Mouse (Mus musculus): ENCODE data around the gene Hyal3. TPM values are rescaled to one million over a fixed set of nuclear protein-coding genes. Genes with fewer than 3 reads are reported as not detected.

The Hyal3 gene
- polyA plus RNA-seq (2012; fragmentation: generic; extraction: Trizol): under 1 TPM; 0.06 to 0.94 TPM

DNA sequence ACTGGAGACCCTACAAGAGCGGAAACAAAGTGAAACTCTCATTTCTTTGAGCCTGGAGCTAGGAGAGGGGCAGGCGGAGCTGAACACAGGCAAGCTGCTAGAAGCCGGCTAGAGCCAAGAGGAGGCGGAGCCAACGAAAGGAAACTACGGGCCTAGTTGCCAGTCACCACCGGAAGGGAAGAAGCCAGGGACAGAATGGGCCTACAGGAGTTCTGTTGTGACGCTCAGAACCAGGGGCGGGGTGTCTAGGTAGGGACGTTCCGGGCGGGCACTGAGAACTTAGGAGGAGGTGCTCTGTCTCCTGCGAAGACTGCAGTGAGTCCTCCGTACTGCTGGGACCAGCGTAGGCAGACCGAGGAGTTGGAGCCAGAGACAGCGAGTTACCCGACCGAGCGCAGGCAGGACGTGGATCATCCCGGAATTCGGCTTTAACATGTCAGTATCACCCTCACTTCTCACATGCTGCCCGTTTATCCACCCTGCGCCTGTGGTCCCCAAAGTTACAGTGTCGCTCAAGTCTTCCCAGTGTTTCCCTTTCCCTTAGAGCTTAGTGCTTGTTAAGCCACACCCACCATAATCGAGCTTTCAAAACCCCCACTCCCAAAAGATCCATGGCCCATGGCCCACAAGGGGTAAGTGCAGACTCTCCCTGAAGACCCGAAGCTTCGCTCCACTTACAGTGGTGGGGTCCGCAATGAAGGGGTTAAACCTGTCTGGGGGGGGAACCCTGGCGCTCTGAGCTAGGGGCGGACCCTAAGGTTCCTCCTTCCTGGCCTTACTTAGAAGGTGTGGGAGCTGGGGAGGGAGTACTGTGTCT lies at the start of gene Hyal3:
Hyal3 (plus strand) TSS at position 318 of the 817 bp plus-strand sequence.

DNA sequence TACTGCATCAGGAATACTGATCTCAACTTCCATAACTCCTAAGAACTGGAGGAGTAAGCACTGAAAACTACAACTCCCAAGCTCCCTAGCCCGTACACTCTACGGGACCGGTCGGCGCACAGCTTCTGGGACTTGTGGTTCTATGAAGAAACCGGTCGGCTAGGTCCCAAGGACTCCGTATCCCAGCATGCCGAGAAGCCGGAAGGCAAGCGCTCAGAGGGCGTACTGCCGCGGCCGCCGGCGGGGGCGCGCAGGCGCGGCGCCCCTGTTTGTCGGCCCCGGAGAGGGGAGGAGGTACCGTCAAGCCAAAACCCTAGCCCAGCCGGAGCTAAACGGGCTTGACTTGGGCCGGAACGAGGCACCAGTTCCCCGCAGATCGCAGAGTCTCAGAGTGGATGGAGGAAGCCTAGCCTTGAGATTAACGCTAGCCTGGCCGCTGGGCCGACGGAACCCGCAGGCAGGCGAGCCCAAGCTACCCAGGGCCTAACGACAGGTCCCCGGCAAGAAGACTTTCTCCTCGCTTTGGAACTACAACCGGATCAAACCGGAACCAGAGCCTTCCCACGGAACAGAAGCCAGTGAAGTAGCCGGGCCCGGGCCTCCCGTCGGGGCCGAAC lies 46.7 kb upstream of the Hyal3 start, which contains the start of gene Tmem115:
Tmem115 (plus strand) TSS at position 155 of the 617 bp plus-strand sequence.

DNA sequence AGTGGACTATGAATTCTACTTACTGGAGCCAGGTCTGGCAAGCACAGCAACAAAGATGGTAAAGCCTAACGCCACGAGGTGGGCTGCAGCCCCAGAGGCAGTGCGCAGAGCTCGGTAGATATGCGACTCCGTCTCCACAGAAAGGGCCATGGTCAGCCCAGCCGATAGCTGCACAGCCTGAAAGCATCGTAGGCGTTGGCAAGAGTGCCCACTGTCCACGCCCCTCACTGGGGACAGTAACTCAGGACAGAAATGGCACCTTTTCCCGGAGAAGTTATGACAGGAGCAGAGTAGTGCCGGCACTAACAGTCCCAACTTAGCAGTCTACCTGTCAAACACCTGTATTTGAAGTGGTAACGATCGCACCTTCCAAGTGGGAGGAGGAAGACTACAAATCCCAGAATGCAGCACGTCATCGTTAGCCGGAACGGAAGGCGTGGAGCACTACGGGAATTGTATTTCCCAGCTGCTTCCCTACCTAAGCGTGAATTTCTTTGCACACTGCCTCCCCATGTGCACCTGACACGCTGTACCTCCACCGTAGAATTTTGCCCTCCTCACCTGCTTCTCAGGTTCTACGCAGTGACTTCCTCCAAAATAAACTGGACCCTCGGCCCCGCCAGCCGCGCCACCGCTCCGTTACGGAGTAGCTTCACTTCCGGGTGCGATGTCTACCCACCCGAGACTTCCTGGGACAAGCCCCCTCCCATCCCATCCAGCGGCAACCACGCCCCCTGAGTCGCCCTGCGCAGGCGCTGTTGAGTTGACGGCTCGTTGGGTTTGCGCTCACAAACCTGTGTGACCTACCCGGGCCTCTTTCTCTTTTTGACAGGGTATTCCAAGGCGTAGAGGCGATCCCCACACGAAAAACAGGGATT lies 38.9 kb upstream of the Hyal3 start, which contains the start of the genes Cyb561d2 and Nprl2:
Cyb561d2 (minus strand) TSS at position 720 of the 878 bp plus-strand sequence.
Nprl2 (plus strand) TSS at position 753 of the 878 bp plus-strand sequence.

DNA sequence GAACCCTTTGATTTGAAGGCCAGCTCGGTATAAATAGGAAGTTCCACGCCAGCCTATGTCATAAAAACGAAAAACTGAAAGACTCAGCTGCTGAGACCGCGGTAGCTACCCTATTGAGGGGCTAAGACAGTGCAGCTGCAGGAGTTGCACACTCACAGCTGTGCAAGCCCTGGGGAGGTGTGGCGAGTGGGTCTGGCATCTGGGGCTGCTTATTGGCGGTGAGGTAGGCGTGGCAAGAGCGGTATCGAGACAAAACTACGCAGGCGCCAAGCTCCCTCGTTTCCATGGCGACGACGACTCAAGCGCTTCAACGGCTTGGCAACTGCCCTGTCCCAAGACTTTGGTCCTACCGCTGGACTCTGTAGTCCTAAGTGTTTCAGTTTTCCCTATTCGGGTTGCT lies 33.6 kb upstream of the Hyal3 start, which contains the start of gene Zmynd10:
Zmynd10 (plus strand) TSS at position 273 of the 400 bp plus-strand sequence.

DNA sequence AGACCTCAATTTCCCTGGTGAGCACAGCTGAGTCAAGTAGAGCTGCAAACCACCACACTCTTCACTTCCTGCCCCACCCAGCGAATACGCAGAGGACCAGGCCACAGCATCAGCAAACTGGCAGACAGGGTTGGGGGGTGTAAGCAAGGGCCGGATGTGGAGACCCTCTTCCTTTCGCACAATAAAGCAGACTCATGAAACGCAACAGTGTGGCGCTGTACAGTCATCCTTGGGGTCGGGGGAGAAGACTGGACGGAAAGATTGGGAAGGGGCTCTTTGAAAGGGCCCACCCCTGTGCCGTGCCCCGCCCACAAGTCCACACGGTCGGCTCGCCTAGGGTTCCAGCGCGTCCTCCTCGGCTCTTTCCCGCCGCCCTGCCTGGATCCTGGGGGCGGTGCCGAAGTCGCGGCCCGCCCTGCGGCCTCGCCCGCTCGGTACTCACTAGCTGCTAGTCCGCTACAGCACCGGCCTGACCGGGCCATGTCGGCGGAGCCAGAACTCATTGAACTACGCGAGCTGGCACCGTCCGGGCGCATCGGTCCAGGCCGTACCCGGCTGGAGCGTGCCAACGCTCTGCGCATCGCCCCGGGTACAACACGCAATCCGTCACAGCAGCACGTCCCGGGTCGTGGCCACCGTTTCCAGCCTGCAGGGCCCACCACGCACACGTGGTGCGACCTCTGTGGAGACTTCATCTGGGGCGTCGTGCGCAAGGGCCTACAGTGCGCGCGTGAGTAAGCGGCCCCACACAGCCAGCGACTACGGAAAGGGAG lies 29.3 kb upstream of the Hyal3 start, which contains the start of gene Rassf1:
Rassf1 (plus strand) TSS at position 439 of the 773 bp plus-strand sequence.

DNA sequence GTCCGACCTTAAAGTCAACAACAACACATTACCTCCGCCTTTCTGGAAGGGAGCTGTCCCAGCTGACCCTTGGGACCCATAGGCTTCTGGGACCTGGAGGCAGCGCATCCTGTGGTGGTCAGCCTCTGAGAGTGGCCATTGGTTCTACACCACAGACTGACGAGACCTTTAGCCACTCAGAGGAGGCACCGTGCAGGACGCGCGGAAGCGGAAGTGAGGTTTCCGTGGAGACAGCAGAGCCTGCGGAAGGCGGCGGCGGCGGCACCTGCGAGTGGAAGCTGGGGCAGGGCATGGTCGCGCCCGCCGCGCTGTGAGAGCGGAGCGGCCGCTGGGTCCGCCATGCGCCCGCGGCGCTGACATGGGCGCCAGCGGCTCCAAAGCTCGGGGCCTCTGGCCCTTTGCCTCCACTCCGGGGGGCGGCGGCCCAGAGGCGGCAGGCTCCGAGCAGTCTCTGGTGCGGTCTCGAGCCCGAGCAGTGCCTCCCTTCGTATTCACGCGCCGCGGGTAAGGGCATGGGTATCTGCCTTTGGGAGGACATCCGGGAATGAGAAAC lies 17.5 kb upstream of the Hyal3 start, which contains the start of gene Tusc2:
Tusc2 (plus strand) TSS at position 227 of the 553 bp plus-strand sequence.

DNA sequence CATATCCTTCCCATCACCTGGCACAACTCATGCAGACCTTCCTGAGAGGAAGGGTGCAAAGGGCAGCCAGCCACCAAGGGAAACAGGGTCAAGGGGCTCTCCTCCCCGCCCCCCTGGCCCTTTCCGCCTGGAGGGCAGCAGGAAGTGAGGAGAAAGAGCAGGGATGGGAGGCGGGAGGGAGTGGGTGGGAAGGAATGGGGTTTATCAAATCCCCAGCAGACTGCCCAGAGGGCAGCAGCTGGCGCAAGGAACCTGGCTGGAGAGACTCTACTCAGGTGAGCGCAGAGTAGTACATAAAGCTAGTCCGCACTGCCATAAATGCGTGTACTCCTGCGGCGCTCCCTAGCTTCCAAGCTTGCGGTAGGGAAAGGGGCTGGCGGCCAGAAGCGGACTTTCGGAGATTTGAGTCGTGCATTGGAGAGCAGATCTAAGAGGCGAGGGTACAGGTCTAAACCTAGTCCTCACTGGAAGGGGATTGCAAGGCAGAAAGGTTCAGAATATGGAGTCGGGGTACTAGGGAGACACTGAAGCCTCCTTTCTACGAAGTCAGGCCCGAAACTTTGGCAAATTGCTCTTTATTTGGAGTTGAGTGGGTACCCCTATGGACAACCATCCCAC lies 12.8 kb upstream of the Hyal3 start, which contains the start of gene Hyal2:
Hyal2 (plus strand) TSS at position 244 of the 618 bp plus-strand sequence.

DNA sequence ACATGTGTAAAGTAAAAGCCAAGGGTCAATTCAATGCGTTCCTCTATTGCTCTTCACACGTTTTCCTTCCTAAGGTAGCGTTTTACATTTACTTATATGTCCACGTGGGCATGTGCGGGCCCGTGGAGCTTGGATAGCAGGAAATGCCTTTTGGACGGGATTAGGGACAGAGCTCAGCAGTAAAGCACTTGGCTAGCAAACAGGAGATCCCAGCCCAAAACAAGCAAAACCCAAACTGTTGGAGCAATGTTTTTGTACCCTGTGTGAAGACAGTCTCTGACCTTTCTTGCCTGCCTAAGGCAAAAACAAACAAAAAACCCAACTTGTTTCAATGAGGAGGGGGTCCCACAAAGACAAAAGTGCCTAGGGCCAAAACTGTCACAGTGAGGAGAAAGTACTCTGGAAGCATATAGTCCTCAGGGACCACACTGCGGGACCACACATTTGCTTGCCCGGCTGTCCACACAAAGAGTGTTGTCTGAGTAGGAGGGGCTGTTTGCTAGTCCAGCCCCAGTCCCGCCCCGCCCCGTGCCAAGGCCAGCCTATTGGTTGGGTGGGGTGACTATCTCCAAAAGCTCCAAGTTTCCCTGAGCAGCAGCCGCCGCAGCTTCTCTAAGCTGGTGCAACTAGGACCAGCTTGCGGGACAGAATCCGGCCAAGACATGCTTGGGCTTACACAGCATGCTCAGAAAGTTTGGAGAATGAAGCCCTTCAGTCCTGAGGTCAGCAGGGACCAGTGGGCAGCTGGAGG lies 4.1 kb upstream of the Hyal3 start, which contains the start of gene Hyal1:
Hyal1 (plus strand) TSS at position 571 of the 751 bp plus-strand sequence.

DNA sequence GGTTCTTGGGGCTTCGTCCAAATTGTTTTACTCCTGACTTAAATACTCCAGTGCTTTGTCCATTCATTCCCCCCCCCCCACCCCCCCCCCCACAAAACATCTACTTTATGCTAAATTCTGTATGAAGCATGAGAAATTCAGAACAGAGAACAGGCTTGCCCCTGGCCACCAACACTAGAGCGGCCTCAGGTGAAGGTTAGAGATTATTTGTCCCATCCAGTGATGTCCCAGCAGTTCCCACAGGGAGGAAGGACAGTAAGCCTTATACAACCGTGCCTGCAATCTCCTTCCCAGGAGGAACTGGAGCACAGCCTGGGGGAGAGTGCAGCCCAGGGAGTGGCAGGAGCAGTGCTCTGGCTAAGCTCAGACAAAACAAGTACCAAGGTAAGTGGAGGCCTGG lies 2.0 kb upstream of the Hyal3 start, which contains the start of gene Naa80:
Naa80 (plus strand) TSS at position 301 of the 400 bp plus-strand sequence.

DNA sequence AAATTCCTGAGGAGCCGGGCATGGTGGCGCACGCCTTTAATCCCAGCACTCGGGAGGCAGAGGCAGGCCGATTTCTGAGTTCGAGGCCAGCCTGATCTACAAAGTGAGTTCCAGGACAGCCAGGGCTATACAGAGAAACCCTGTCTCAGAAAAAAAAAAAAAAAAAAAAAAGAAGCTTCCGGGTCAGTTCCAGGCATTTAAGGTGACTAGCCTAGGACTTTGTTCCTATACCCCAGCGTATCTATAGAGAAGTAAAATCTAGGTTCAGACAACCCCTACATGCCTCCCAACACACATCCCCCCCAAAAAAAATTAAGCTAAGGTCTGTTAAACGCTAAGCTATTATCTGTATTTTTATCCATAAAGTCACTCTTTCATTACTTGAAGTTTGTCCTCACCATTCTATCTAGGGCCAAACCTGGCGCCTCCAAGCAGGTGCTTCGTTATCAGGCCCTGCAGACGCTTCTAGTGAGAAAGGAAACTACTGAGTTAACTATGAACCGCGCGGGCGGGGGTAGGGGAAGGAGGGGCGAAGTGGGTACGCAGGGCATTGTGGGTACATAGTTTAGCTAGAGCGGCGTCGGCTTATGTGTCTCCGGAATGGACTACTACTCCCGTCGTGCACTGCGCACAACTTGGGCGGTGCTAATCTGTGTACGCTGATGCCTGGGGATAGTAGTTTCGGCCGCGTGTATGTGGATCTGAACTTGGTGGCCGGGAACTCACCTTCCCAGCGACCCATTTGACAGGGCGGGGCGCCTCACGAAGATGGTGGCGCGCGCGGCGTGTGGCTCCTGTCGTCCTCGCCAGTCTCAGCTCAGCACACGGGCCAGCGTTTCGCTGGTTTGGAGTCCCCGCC lies 6.6 kb downstream of the Hyal3 start, which contains the start of gene Ifrd2:
Ifrd2 (plus strand) TSS at position 669 of the 859 bp plus-strand sequence.

DNA sequence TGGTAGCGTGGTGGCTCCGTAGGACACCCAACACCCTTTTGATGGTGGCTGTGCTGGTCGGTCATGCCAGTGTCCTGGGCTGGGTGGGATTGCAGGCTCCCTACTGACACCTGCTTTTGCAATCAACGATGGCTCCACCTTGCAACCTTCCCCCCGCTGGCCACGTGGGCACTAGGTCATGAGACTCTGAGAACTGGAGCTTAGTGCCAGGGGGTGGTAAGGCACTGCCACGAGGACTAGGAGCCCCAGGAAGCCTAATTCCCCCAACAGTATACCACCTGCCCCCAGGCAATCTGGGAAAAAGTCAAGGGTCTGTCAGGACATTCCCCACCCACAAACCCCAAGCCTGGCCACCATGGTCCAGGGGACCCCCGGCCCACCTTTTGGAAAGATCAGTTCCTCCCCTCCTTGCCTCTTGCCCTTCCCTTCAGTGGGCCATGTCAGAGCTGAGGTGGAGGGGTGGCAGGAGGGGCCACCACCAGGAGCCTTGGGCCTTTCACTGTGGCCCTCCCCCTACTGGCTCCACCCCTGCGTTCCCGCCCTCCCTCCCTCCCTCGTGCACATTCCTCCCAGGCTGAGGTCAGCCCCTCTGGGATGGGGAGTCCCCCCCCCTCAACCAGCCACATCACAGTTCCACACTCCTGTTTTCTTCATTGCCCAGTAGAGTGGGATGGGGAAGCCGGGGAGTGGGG lies 28.3 kb downstream of the Hyal3 start, which contains the start of gene Sema3b:
Sema3b (minus strand) TSS at position 489 of the 692 bp plus-strand sequence.

DNA sequence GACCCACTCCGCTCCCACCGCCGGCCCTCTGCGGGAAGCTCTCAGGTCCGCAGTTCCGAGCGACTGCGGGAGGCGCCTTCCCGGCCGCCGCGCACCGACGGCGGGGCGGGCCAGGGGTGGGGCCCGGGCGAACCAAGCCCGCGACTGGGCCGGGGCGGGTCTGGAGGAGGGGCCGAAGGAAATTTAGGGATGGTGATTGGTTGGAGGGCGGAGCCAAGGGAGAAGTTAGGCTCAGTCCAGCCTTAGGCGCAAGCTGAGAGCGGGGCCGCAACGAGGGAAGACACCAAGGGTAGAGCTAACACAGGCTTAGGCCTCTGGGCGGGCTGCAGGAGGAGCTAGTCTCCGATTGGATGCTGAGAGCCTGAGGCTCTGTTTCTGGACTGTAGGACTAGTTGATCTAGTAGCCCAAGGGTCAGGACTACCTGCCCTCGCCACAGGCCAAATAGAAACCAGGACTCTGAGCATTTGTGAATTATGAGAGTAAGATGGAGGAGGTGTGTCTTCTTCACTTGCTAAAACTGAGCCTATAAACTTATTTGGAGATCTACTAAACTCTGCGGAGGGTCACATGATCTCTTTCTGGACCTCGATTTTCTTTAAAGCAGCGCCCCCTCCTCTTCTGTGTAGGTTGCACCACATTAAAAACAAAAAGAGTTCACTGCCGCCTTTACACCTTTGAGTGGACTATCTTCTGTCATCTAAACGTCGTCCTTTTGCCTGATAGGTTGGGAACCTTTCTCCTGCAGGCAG lies 54.8 kb downstream of the Hyal3 start, which contains the start of gene Gnai2:
Gnai2 (minus strand) TSS at position 89 of the 750 bp plus-strand sequence.

Other genes with a start within 250 kb of the Hyal3 start
- 1 to 10 TPM; 5.8 to 8.9 TPM for gene Hemk1, start 242.5 kb upstream of the Hyal3 start, polyA plus RNA-seq (2012; fragmentation: generic; extraction: Trizol)
- gene 6430571L13Rik, start 240.2 kb upstream of the Hyal3 start, polyA plus RNA-seq (2012; fragmentation: generic; extraction: Trizol): under 1 TPM; 0.08 to 0.24 TPM
- not detected for gene Cacna2d2, start 181.2 kb upstream of the Hyal3 start, polyA plus RNA-seq (2012; fragmentation: generic; extraction: Trizol)
- gene Tmem115, start 46.9 kb upstream of the Hyal3 start, polyA plus RNA-seq (2012; fragmentation: generic; extraction: Trizol): 10 to 100 TPM; 32.7 to 48.9 TPM
- gene Cyb561d2, start 38.6 kb upstream of the Hyal3 start, polyA plus RNA-seq (2012; fragmentation: generic; extraction: Trizol): 10 to 100 TPM; 29.6 to 37.6 TPM
- 10 to 100 TPM in 1 of 2 experiments, 1 to 10 TPM in 1; 9.4 to 26.1 TPM for gene Nprl2, start 38.6 kb upstream of the Hyal3 start, polyA plus RNA-seq (2012; fragmentation: generic; extraction: Trizol)
- gene Zmynd10, start 33.5 kb upstream of the Hyal3 start, polyA plus RNA-seq (2012; fragmentation: generic; extraction: Trizol): 1 to 10 TPM in 1 of 2 experiments, under 1 TPM in 1; 0.35 to 1.9 TPM
- 10 to 100 TPM in 1 of 2 experiments, 1 to 10 TPM in 1; 5.5 to 34.0 TPM for gene Rassf1, start 29.3 kb upstream of the Hyal3 start, polyA plus RNA-seq (2012; fragmentation: generic; extraction: Trizol)
- 10 to 100 TPM; 17.5 to 22.1 TPM for gene Tusc2, start 17.6 kb upstream of the Hyal3 start, polyA plus RNA-seq (2012; fragmentation: generic; extraction: Trizol)
- gene Hyal2, start 12.9 kb upstream of the Hyal3 start, polyA plus RNA-seq (2012; fragmentation: generic; extraction: Trizol): 10 to 100 TPM; 21.8 to 40.8 TPM
- gene Hyal1, start 3.9 kb upstream of the Hyal3 start, polyA plus RNA-seq (2012; fragmentation: generic; extraction: Trizol): 1 to 10 TPM; 1.3 to 6.7 TPM
- gene Naa80, start 1.9 kb upstream of the Hyal3 start, polyA plus RNA-seq (2012; fragmentation: generic; extraction: Trizol): 10 to 100 TPM; 12.6 to 25.8 TPM
- 10 to 100 TPM; 11.2 to 50.5 TPM for gene Ifrd2, start 6.8 kb downstream of the Hyal3 start, polyA plus RNA-seq (2012; fragmentation: generic; extraction: Trizol)
- 10 to 100 TPM in 1 of 2 experiments, under 1 TPM in 1; 0.61 to 22.1 TPM for gene Sema3b, start 28.4 kb downstream of the Hyal3 start, polyA plus RNA-seq (2012; fragmentation: generic; extraction: Trizol)
- gene Gnai2, start 54.5 kb downstream of the Hyal3 start, polyA plus RNA-seq (2012; fragmentation: generic; extraction: Trizol): 100 to 1,000 TPM; 445 to 604 TPM
- under 1 TPM; 0.01 to 0.11 TPM for gene Slc38a3, start 88.7 kb downstream of the Hyal3 start, polyA plus RNA-seq (2012; fragmentation: generic; extraction: Trizol)
- under 1 TPM; 0.19 to 0.22 TPM for gene Gnat1, start 98.9 kb downstream of the Hyal3 start, polyA plus RNA-seq (2012; fragmentation: generic; extraction: Trizol)
- gene Sema3f, start 129.7 kb downstream of the Hyal3 start, polyA plus RNA-seq (2012; fragmentation: generic; extraction: Trizol): 10 to 100 TPM in 1 of 2 experiments, 1 to 10 TPM in 1; 8.5 to 52.4 TPM
- gene Rbm5, start 190.2 kb downstream of the Hyal3 start, polyA plus RNA-seq (2012; fragmentation: generic; extraction: Trizol): 10 to 100 TPM in 1 of 2 experiments, 1 to 10 TPM in 1; 5.9 to 52.6 TPM